Mouse (Mus musculus) ES-Bruce4 (cell line): Measurements from ENCODE around the gene Galnt18.

ENCODE experiments used
- CTCF ChIP-seq: IDR thresholded peaks from one replicate; pipeline ENCODE4 v1.8.1; 2011; ENCODE audit warnings: low read depth, low read length
- EP300 ChIP-seq: IDR thresholded peaks from 2 replicates; pipeline ENCODE4 v1.6.1; 2011; ENCODE audit warnings: low read depth, low read length; ENCODE audit not compliant: insufficient read depth
- POLR2A ChIP-seq: IDR thresholded peaks from one replicate; pipeline ENCODE4 v1.8.1; 2011; ENCODE audit warnings: low read length; ENCODE audit not compliant: insufficient read depth

GRCm38 (mm10) chr7:111588291-111588781 is 191.4 kb downstream of the Galnt18 start:
- TF ChIP-seq CTCF: no peak
- TF ChIP-seq POLR2A: no peak
- TF ChIP-seq EP300: no peak
